Mouse (Mus musculus): ENCODE measurements at regions not wholly inside any gene's neighbourhood (a gene's known extent, or its start where the extent isn't known, plus 50 kb on each side); places are given as distances from the start of the nearest gene placed in this dataset.

DNA sequence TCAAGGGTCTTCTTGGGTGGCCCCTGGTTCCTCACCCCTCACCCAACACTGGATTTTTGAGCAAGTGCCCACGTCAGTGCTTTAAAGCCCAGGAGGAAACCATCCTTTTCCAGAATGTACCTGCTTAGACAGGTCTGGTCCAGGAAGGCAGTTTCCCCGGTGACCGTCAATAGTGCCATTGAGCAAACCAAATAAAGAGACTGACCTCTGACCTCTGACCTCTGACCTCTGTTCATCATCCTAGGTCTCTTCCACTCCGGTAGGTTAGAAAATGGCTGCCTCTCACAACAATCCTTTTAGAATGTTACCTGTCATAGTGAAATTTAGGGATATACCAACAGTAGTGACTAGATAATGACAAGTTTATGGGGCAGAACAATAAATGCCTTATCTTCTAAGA lies 164.5 kb downstream of the Calcrl start:
- TF ChIP-seq CTCF (IDR thresholded peaks at IDR 0.05; ENCODE audit: extremely low read depth, insufficient read depth, low read length) (no peak), POLR2A (IDR thresholded peaks at IDR 0.05; ENCODE audit: extremely low read depth, insufficient read depth, low read length) (no peak)
